Mouse (Mus musculus) left cerebral cortex, postnatal 10 days (tissue): ENCODE results near the gene Cdca3. TPM values are rescaled to one million over a fixed set of nuclear protein-coding genes. Genes with fewer than 3 reads are reported as not detected.
A peak's percentile ranks its signal among the peaks of the same experiment; 100 is the strongest.
"Not testable (repeated sequence)": the region's sequence is repeated elsewhere in the genome, so short reads cannot be mapped to it uniquely, and the experiment has no call there.

Experiments
- DNase-seq, 2 experiments: peaks; one replicate each; pipeline ENCODE4 v3.0.0; 2021 to 2022; ENCODE audit warnings: low spot score in 2 of 2, mixed read lengths in 1 of 2; ENCODE audit errors: extremely low spot score in 1 of 2
- intact Hi-C: fragments of 180-260 bp; cut with DNase I; formaldehyde crosslinking; loops from one replicate; pipeline ENCODE4 v1.15.1; 2025
- total RNA-seq, 2 experiments: library from RNA; stranded (reverse); gene quantifications; 2 replicates each; pipeline ENCODE4 v1.2.3; 2021

Cdca3 gene
- total RNA-seq, 2 experiments from 2014 or later = 2.8 to 4.4 TPM

GRCm38 (mm10) chr6:124807986-124808357, 21.4 kb upstream of the Cdca3 start:
- intact Hi-C loops = loop anchor here (5.0 kb wide), 1 partner anchor 51 kb away; the partner anchor contains the start of genes Atn1 and Gm45234

GRCm38 (mm10) chr6:124808358-124809012, 20.9 kb upstream of the Cdca3 start, which contains the start of gene Spsb2:
Spsb2 (plus strand) TSS chr6:124808661.
- intact Hi-C loops = loop anchor here (5.0 kb wide), 1 partner anchor 51 kb away; the partner anchor contains the start of genes Atn1 and Gm45234
- peak; percentile 62 to 88 for DNase-seq

More at GRCm38 (mm10) chr6:124807986-124808357, 21.4 kb upstream of the Cdca3 start:
- DNase-seq = no peak

GRCm38 (mm10) chr6:124809052-124809774, 20.1 kb upstream of the Cdca3 start:
- intact Hi-C loops = loop anchor here (5.0 kb wide), 1 partner anchor 52 kb away; the partner anchor contains the start of genes Atn1 and Gm45234
- peak in 1 of 2 experiments; percentile 89 for DNase-seq

- DNase-seq = peak in 1 of 2 experiments; percentile 53
- intact Hi-C loops = loop anchor here (5.0 kb wide), 1 partner anchor 53 kb away; the partner anchor contains the start of genes Atn1 and Gm45234
These were observed 19.4 kb upstream of the Cdca3 start for GRCm38 (mm10) chr6:124809775-124810538.

- intact Hi-C loops, DNase-seq: not testable (repeated sequence)
These were observed 18.6 kb upstream of the Cdca3 start for GRCm38 (mm10) chr6:124810566-124811402.

- intact Hi-C loops = no loop called here
- DNase-seq = no peak
These were observed 18.0 kb upstream of the Cdca3 start for GRCm38 (mm10) chr6:124811403-124811665.

- intact Hi-C loops = no loop called here
- DNase-seq = peak in 1 of 2 experiments; percentile 43
These were observed 17.4 kb upstream of the Cdca3 start for GRCm38 (mm10) chr6:124811701-124812560.

- intact Hi-C loops = no loop called here
- DNase-seq = peak in 1 of 2 experiments; percentile 25
These were observed 16.5 kb upstream of the Cdca3 start for GRCm38 (mm10) chr6:124812848-124813247.

- intact Hi-C loops = no loop called here
- DNase-seq = peak; percentile 71 to 85
These were observed 15.9 kb upstream of the Cdca3 start for GRCm38 (mm10) chr6:124813496-124813895.

- DNase-seq = peak; percentile 88 to 94
- intact Hi-C loops = no loop called here
These were observed 15.4 kb upstream of the Cdca3 start, which contains the start of gene Tpi1 for GRCm38 (mm10) chr6:124813933-124814332. Tpi1 (minus strand) TSS chr6:124814296.

- intact Hi-C loops = no loop called here
- DNase-seq = peak in 1 of 2 experiments; percentile 60
These were observed 14.9 kb upstream of the Cdca3 start for GRCm38 (mm10) chr6:124814448-124814847.

- peak in 1 of 2 experiments; percentile 24 for DNase-seq
- intact Hi-C loops = no loop called here
These were observed 14.2 kb upstream of the Cdca3 start for GRCm38 (mm10) chr6:124814858-124815774.

- intact Hi-C loops = no loop called here
- peak in 1 of 2 experiments; percentile 7 for DNase-seq
These were observed 12.7 kb upstream of the Cdca3 start for GRCm38 (mm10) chr6:124816611-124817010.

- intact Hi-C loops = no loop called here
- peak in 1 of 2 experiments; percentile 13 for DNase-seq
These were observed 12.2 kb upstream of the Cdca3 start for GRCm38 (mm10) chr6:124817125-124817524.

GRCm38 (mm10) chr6:124817563-124817962, 11.8 kb upstream of the Cdca3 start:
- intact Hi-C loops = no loop called here

GRCm38 (mm10) chr6:124817971-124818370, 11.4 kb upstream of the Cdca3 start:
- DNase-seq = no peak
- intact Hi-C loops = no loop called here

More at GRCm38 (mm10) chr6:124817563-124817962, 11.8 kb upstream of the Cdca3 start:
- DNase-seq = peak in 1 of 2 experiments; percentile 18
